Mouse (Mus musculus): Measurements from ENCODE around the gene Calm1. TPM values are rescaled to one million over a fixed set of nuclear protein-coding genes. Genes with fewer than 3 reads are reported as not detected.
A peak's percentile ranks its signal among the peaks of the same experiment; 100 is the strongest.

The Calm1 gene
- polyA plus RNA-seq, 1 experiment from 2014 or later = 3,016 TPM

DNA sequence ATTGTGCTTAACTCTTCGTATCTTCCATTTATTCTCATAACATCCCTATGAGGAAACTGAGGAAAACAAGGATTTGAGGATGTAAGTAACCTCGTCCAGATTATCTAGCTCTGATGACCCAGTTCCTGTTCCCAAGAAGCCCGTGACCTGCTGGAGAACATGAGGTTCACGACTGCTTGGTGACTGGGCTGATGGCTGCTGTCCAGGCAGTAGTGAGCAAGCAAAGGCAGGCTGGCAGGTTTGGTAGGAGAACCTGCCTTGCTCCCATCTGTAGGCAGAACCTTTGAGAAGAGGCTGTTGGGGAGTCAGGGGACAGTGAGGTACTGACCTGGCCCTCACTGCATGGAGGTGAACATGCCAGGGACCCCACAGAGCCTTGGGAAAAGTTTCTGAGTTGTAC lies 26.0 kb downstream of the Calm1 start:
- H3K9ac ChIP-seq (ENCODE audit: low read depth, low read length) = no peak overlapping the region
- no peak overlapping the region for H3K4me2 ChIP-seq (ENCODE audit: low read length)
- no peak overlapping the region for H3K4me3 ChIP-seq (ENCODE audit: low read depth, low read length)
- no peak for ATAC-seq
- H3K27me3 ChIP-seq (ENCODE audit: control insufficient read depth, insufficient read depth, low read depth, low read length) = no peaks in the 10 kb centered on the region
- H3K9me3 ChIP-seq (replicated peaks; ENCODE audit: control insufficient read depth, low read length, poor library complexity, severe bottlenecking) = no peaks in the 10 kb centered on the region
- H3K4me1 ChIP-seq (ENCODE audit: control insufficient read depth, insufficient read depth, low read length) = peaks cover 55% of the 10 kb centered on the region
- no peaks in the 10 kb centered on the region for H3K36me3 ChIP-seq (ENCODE audit: control insufficient read depth, insufficient read depth, low read length)
- WGBS = 93% methylated on average over 4 of the region's 4 CpGs
- no peak overlapping the region for H3K27ac ChIP-seq (ENCODE audit: low read length)

GRCm38 (mm10) chr12:100226073-100226472 lies 26.8 kb downstream of the Calm1 start:
- Histone ChIP-seq H3K27ac (ENCODE audit: low read length) (no peak overlapping the region; the same call in 1 of the 2 replicates), H3K9me3 (replicated peaks; ENCODE audit: control insufficient read depth, low read length, poor library complexity, severe bottlenecking) (no peaks in the 10 kb centered on the region), H3K4me1 (ENCODE audit: control insufficient read depth, insufficient read depth, low read length) (peaks cover 55% of the 10 kb centered on the region), H3K36me3 (ENCODE audit: control insufficient read depth, insufficient read depth, low read length) (no peaks in the 10 kb centered on the region), H3K9ac (ENCODE audit: low read depth, low read length) (no peak overlapping the region), H3K4me3 (ENCODE audit: low read depth, low read length) (no peak overlapping the region), H3K27me3 (ENCODE audit: control insufficient read depth, insufficient read depth, low read depth, low read length) (no peaks in the 10 kb centered on the region), H3K4me2 (ENCODE audit: low read length) (no peak overlapping the region)
- ATAC-seq = no peak
- WGBS = 71% methylated on average over 5 of the region's 5 CpGs

- 38% methylated on average over 8 of the region's 8 CpGs for WGBS
- H3K27ac ChIP-seq (ENCODE audit: low read length) = peak overlapping the region; percentile 47; the same call in 1 of the 2 replicates
- ATAC-seq = 0 out of 2 replicates have a peak, but pooled peaks have one; percentile 30
- no peaks in the 10 kb centered on the region for H3K36me3 ChIP-seq (ENCODE audit: control insufficient read depth, insufficient read depth, low read length)
- peaks cover 50% of the 10 kb centered on the region for H3K4me1 ChIP-seq (ENCODE audit: control insufficient read depth, insufficient read depth, low read length)
- H3K27me3 ChIP-seq (ENCODE audit: control insufficient read depth, insufficient read depth, low read depth, low read length) = no peaks in the 10 kb centered on the region
- no peaks in the 10 kb centered on the region for H3K9me3 ChIP-seq (replicated peaks; ENCODE audit: control insufficient read depth, low read length, poor library complexity, severe bottlenecking)
- H3K4me2 ChIP-seq (ENCODE audit: low read length) = 0 out of 2 replicates have a peak overlapping the region, but pooled peaks have one; percentile 7
- no peak overlapping the region for H3K4me3 ChIP-seq (ENCODE audit: low read depth, low read length)
- H3K9ac ChIP-seq (ENCODE audit: low read depth, low read length) = no peak overlapping the region
These were observed 27.4 kb downstream of the Calm1 start for GRCm38 (mm10) chr12:100226621-100227020.

- no peak overlapping the region for H3K4me2 ChIP-seq (ENCODE audit: low read length)
- peaks cover 35% of the 10 kb centered on the region for H3K4me1 ChIP-seq (ENCODE audit: control insufficient read depth, insufficient read depth, low read length)
- WGBS = 25% methylated on average over 11 of the region's 11 CpGs
- ATAC-seq = peak; percentile 40; the same call in 1 of the 2 replicates
- H3K4me3 ChIP-seq (ENCODE audit: low read depth, low read length) = no peak overlapping the region
- peak overlapping the region; percentile 59 for H3K27ac ChIP-seq (ENCODE audit: low read length)
- no peaks in the 10 kb centered on the region for H3K9me3 ChIP-seq (replicated peaks; ENCODE audit: control insufficient read depth, low read length, poor library complexity, severe bottlenecking)
- no peaks in the 10 kb centered on the region for H3K27me3 ChIP-seq (ENCODE audit: control insufficient read depth, insufficient read depth, low read depth, low read length)
- no peaks in the 10 kb centered on the region for H3K36me3 ChIP-seq (ENCODE audit: control insufficient read depth, insufficient read depth, low read length)
- H3K9ac ChIP-seq (ENCODE audit: low read depth, low read length) = peak overlapping the region; percentile 39; the same call in 1 of the 2 replicates
These were observed 28.9 kb downstream of the Calm1 start for GRCm38 (mm10) chr12:100228041-100228725.

- H3K36me3 ChIP-seq (ENCODE audit: control insufficient read depth, insufficient read depth, low read length) = no peaks in the 10 kb centered on the region
- no peaks in the 10 kb centered on the region for H3K27me3 ChIP-seq (ENCODE audit: control insufficient read depth, insufficient read depth, low read depth, low read length)
- no peak overlapping the region for H3K4me2 ChIP-seq (ENCODE audit: low read length)
- WGBS = 76% methylated on average over 5 of the region's 5 CpGs
- H3K4me3 ChIP-seq (ENCODE audit: low read depth, low read length) = no peak overlapping the region
- no peak for ATAC-seq
- no peak overlapping the region for H3K9ac ChIP-seq (ENCODE audit: low read depth, low read length)
- no peak overlapping the region for H3K27ac ChIP-seq (ENCODE audit: low read length)
- H3K4me1 ChIP-seq (ENCODE audit: control insufficient read depth, insufficient read depth, low read length) = peaks cover 1% of the 10 kb centered on the region; the same call in 1 of the 2 replicates
- H3K9me3 ChIP-seq (replicated peaks; ENCODE audit: control insufficient read depth, low read length, poor library complexity, severe bottlenecking) = no peaks in the 10 kb centered on the region
These were observed 35.0 kb downstream of the Calm1 start for GRCm38 (mm10) chr12:100234201-100234600.

GRCm38 (mm10) chr12:100234919-100235318 lies 35.7 kb downstream of the Calm1 start:
- no peak overlapping the region for H3K4me3 ChIP-seq (ENCODE audit: low read depth, low read length)
- H3K9me3 ChIP-seq (replicated peaks; ENCODE audit: control insufficient read depth, low read length, poor library complexity, severe bottlenecking) = no peaks in the 10 kb centered on the region
- no peak overlapping the region for H3K9ac ChIP-seq (ENCODE audit: low read depth, low read length)
- peaks cover 4% of the 10 kb centered on the region; the same call in 1 of the 2 replicates for H3K4me1 ChIP-seq (ENCODE audit: control insufficient read depth, insufficient read depth, low read length)
- no peak for ATAC-seq
- H3K27ac ChIP-seq (ENCODE audit: low read length) = no peak overlapping the region
- WGBS = 80% methylated on average over 7 of the region's 7 CpGs
- H3K27me3 ChIP-seq (ENCODE audit: control insufficient read depth, insufficient read depth, low read depth, low read length) = no peaks in the 10 kb centered on the region
- no peaks in the 10 kb centered on the region for H3K36me3 ChIP-seq (ENCODE audit: control insufficient read depth, insufficient read depth, low read length)
- H3K4me2 ChIP-seq (ENCODE audit: low read length) = no peak overlapping the region

GRCm38 (mm10) chr12:100235423-100235822 lies 36.2 kb downstream of the Calm1 start:
- H3K9me3 ChIP-seq (replicated peaks; ENCODE audit: control insufficient read depth, low read length, poor library complexity, severe bottlenecking) = no peaks in the 10 kb centered on the region
- ATAC-seq = no peak
- WGBS = 56% methylated on average over 5 of the region's 5 CpGs

DNA sequence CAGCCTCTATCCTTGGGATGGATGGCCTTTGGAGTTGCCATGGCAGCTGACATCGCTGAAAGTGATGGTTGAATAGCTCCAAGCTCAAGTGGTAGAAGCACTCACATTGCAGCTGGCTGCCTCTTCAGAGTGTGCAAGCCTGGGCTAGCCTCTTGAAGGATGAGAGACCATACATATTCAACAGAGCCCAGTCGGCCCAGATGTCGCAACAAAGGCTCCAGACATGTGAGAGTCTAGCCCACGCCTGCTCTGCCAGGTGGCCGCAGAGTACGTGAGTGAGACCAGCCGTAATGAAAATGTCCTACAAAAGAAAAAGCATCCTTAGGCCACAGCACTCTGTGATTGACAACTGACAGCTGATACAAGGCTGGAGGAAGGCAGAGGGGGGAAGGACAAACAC lies 40.2 kb downstream of the Calm1 start:
- Histone ChIP-seq H3K4me1 (ENCODE audit: control insufficient read depth, insufficient read depth, low read length) (peaks cover 17% of the 10 kb centered on the region), H3K36me3 (ENCODE audit: control insufficient read depth, insufficient read depth, low read length) (no peaks in the 10 kb centered on the region), H3K27me3 (ENCODE audit: control insufficient read depth, insufficient read depth, low read depth, low read length) (no peaks in the 10 kb centered on the region), H3K9ac (ENCODE audit: low read depth, low read length) (no peak overlapping the region), H3K4me3 (ENCODE audit: low read depth, low read length) (no peak overlapping the region), H3K9me3 (replicated peaks; ENCODE audit: control insufficient read depth, low read length, poor library complexity, severe bottlenecking) (no peaks in the 10 kb centered on the region), H3K27ac (ENCODE audit: low read length) (no peak overlapping the region; the same call in 1 of the 2 replicates), H3K4me2 (ENCODE audit: low read length) (no peak overlapping the region)
- no peak for ATAC-seq
- WGBS = 53% methylated on average over 7 of the region's 7 CpGs

More at GRCm38 (mm10) chr12:100235423-100235822, 36.2 kb downstream of the Calm1 start:
- Histone ChIP-seq H3K27me3 (ENCODE audit: control insufficient read depth, insufficient read depth, low read depth, low read length) (no peaks in the 10 kb centered on the region), H3K4me1 (ENCODE audit: control insufficient read depth, insufficient read depth, low read length) (peaks cover 5% of the 10 kb centered on the region; the same call in 1 of the 2 replicates), H3K4me3 (ENCODE audit: low read depth, low read length) (no peak overlapping the region), H3K4me2 (ENCODE audit: low read length) (no peak overlapping the region), H3K9ac (ENCODE audit: low read depth, low read length) (no peak overlapping the region), H3K36me3 (ENCODE audit: control insufficient read depth, insufficient read depth, low read length) (no peaks in the 10 kb centered on the region), H3K27ac (ENCODE audit: low read length) (no peak overlapping the region)

DNA sequence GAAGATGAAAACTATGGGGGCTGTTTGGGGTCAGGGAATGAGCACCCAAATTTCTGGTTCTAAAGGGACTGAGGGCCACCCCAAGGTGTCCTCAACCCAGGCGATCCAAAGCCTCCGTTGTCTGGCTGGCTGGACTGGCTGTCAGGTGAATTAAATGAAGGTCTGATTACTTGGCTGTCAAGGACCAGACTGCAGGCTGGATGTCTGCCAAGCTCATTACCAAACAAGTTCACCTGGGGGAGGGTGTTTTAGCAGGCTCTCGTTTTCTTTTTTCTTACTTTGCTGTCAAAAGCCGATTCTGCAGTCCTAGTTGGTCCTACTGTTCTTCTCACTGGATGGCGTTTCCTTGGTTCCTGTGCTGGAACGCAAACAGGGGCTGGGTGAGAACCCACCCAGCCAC lies 40.6 kb downstream of the Calm1 start:
- no peak overlapping the region for H3K9ac ChIP-seq (ENCODE audit: low read depth, low read length)
- no peak overlapping the region; the same call in 1 of the 2 replicates for H3K27ac ChIP-seq (ENCODE audit: low read length)
- no peaks in the 10 kb centered on the region for H3K9me3 ChIP-seq (replicated peaks; ENCODE audit: control insufficient read depth, low read length, poor library complexity, severe bottlenecking)
- H3K4me1 ChIP-seq (ENCODE audit: control insufficient read depth, insufficient read depth, low read length) = peaks cover 21% of the 10 kb centered on the region
- 71% methylated on average over 6 of the region's 6 CpGs for WGBS
- no peaks in the 10 kb centered on the region for H3K27me3 ChIP-seq (ENCODE audit: control insufficient read depth, insufficient read depth, low read depth, low read length)
- no peaks in the 10 kb centered on the region for H3K36me3 ChIP-seq (ENCODE audit: control insufficient read depth, insufficient read depth, low read length)
- H3K4me2 ChIP-seq (ENCODE audit: low read length) = no peak overlapping the region
- no peak overlapping the region for H3K4me3 ChIP-seq (ENCODE audit: low read depth, low read length)
- ATAC-seq = no peak
